Mouse (Mus musculus) hindbrain, embryonic 15.5 days (tissue): Measurements from ENCODE around the gene Gm12886. TPM values are rescaled to one million over a fixed set of nuclear protein-coding genes. Genes with fewer than 3 reads are reported as not detected.

ENCODE experiments used
- ATAC-seq: fragments of 200-750 bp; cut with Nextera tagmentation; 2 replicates; pipeline ENCODE4 v1.8.0; 2017; ENCODE audit warnings: low read depth, moderate number of reproducible peaks, moderate TSS enrichment; ENCODE audit not compliant: low FRiP score
- H3K27ac ChIP-seq: fragments of 300-500 bp; sonication (generic); replicated peaks from 2 replicates; pipeline ENCODE4 v1.5.1; 2015; ENCODE audit warnings: mild to moderate bottlenecking, inconsistent platforms
- H3K27me3 ChIP-seq: fragments of 300-500 bp; sonication (generic); 2 replicates; pipeline ENCODE4 v1.6.1; 2015; ENCODE audit warnings: control low read depth, inconsistent platforms
- H3K36me3 ChIP-seq: fragments of 300-500 bp; sonication (generic); 2 replicates; pipeline ENCODE4 v1.6.1; 2015; ENCODE audit warnings: control low read depth, inconsistent platforms
- H3K4me1 ChIP-seq: fragments of 300-500 bp; sonication (generic); replicated peaks from 2 replicates; pipeline ENCODE4 v1.6.1; 2015; ENCODE audit warnings: control low read depth, inconsistent platforms
- H3K4me2 ChIP-seq: fragments of 300-500 bp; sonication (generic); 2 replicates; pipeline ENCODE4 v1.6.1; 2015; ENCODE audit warnings: moderate library complexity, mild to moderate bottlenecking, inconsistent platforms
- H3K4me3 ChIP-seq: fragments of 300-500 bp; sonication (generic); 2 replicates; pipeline ENCODE4 v1.5.1; 2015; ENCODE audit warnings: mild to moderate bottlenecking, inconsistent platforms
- H3K9ac ChIP-seq: fragments of 300-500 bp; sonication (generic); 2 replicates; pipeline ENCODE4 v1.6.1; 2015; ENCODE audit warnings: inconsistent platforms
- H3K9me3 ChIP-seq: fragments of 300-500 bp; sonication (generic); 2 replicates; pipeline ENCODE4 v1.6.1; 2016; ENCODE audit warnings: control low read depth, inconsistent platforms
- WGBS: fragments of 180-500 bp; shearing (Covaris S2); methylation state at CpG from one replicate; pipeline ENCODE4 v1.1.7; 2015; 5-methylcytosine and 5-hydroxymethylcytosine counted together
- polyA plus RNA-seq: library from polyadenylated mRNA; unstranded; fragments of >200 nt; fragmentation: Nextera tagmentation; extraction: Ambion mirVana; gene quantifications from 2 replicates; pipeline ENCODE4 v1.2.1, GENCODE M21; 2015

The Gm12886 gene
- not detected in 2 replicates for polyA plus RNA-seq

GRCm38 (mm10) chr4:121422999-121423398 lies at the start of gene Gm12886:
Gene Gm12886 (minus strand): TSS chr4:121423099.
- H3K27me3 ChIP-seq = no peaks in the 10 kb centered on the region
- no peak within 1 kb of the TSS for H3K27ac ChIP-seq
- no peaks in the 10 kb centered on the region for H3K36me3 ChIP-seq
- no peak within 1 kb of the TSS for H3K4me2 ChIP-seq
- H3K9ac ChIP-seq = no peak within 1 kb of the TSS
- 65% methylated on average over 3 of the region's 3 CpGs for WGBS
- peaks cover 33% of the 10 kb centered on the region for H3K9me3 ChIP-seq
- no peak within 1 kb of the TSS for H3K4me3 ChIP-seq
- no peak for ATAC-seq
- H3K4me1 ChIP-seq = no peaks in the 10 kb centered on the region

Other genes with a start within 250 kb of the Gm12886 start
- 25.3 and 30.6 TPM in 2 replicates for gene Rlf, start 208.0 kb downstream of the Gm12886 start, polyA plus RNA-seq
- gene Gm12888, start 98.2 kb downstream of the Gm12886 start, polyA plus RNA-seq = not detected in 2 replicates
- gene Gm12887, start 199.0 kb upstream of the Gm12886 start, polyA plus RNA-seq = not detected in 2 replicates